Mouse (Mus musculus) hindbrain, postnatal 0 days (tissue): ENCODE data around the gene Sorcs3. TPM values are rescaled to one million over a fixed set of nuclear protein-coding genes. Genes with fewer than 3 reads are reported as not detected.

Source experiments
- ATAC-seq: fragments of 200-750 bp; cut with Nextera tagmentation; 2 replicates; pipeline ENCODE4 v1.8.0; 2017; ENCODE audit warnings: mild to moderate bottlenecking, moderate TSS enrichment, moderate library complexity
- DNase-seq: peaks from one replicate; pipeline ENCODE4 v3.0.0-alpha.2; 2015; ENCODE audit warnings: low spot score
- H3K27ac ChIP-seq: fragments of 300-500 bp; sonication (generic); 2 replicates; pipeline ENCODE4 v1.5.1; 2014; ENCODE audit warnings: mild to moderate bottlenecking
- H3K27me3 ChIP-seq: fragments of 300-500 bp; sonication (generic); 2 replicates; pipeline ENCODE4 v1.6.1; 2014; ENCODE audit warnings: low read length, mixed read lengths; ENCODE audit not compliant: insufficient read depth
- H3K36me3 ChIP-seq: fragments of 300-500 bp; sonication (generic); 2 replicates; pipeline ENCODE4 v1.6.1; 2014; ENCODE audit warnings: low read length, mixed read lengths; ENCODE audit not compliant: insufficient read depth
- H3K4me1 ChIP-seq: fragments of 300-500 bp; sonication (generic); 2 replicates; pipeline ENCODE4 v1.6.1; 2014; ENCODE audit warnings: antibody characterized with exemption, low read length, mixed read lengths; ENCODE audit not compliant: insufficient read depth
- H3K4me2 ChIP-seq: fragments of 300-500 bp; sonication (generic); 2 replicates; pipeline ENCODE4 v1.6.1; 2014; ENCODE audit warnings: low read depth, mild to moderate bottlenecking, low read length, moderate library complexity, mixed read lengths
- H3K4me3 ChIP-seq: fragments of 300-500 bp; sonication (generic); 2 replicates; pipeline ENCODE4 v1.5.1; 2014; ENCODE audit warnings: low read length
- H3K9ac ChIP-seq: fragments of 300-500 bp; sonication (generic); replicated peaks from 2 replicates; pipeline ENCODE4 v1.6.1; 2014; ENCODE audit warnings: mild to moderate bottlenecking, low read length, moderate library complexity, mixed read lengths
- H3K9me3 ChIP-seq: fragments of 300-500 bp; sonication (generic); 2 replicates; pipeline ENCODE4 v1.6.1; 2016; ENCODE audit warnings: low read length, mixed read lengths
- CTCF ChIP-seq: IDR thresholded peaks from 2 replicates; pipeline ENCODE4 v1.5.1; 2016; ENCODE audit warnings: antibody characterized with exemption, control low read depth, low read depth
- WGBS: fragments of 180-500 bp; shearing (Covaris S2); extraction: QIAGEN DNeasy Blood & Tissue Kit; methylation state at CpG from one replicate; pipeline ENCODE4 v1.1.7; 2014; 5-methylcytosine and 5-hydroxymethylcytosine counted together
- polyA plus RNA-seq: library from polyadenylated mRNA; unstranded; fragments of >200 nt; fragmentation: Nextera tagmentation; extraction: Ambion mirVana; gene quantifications from 2 replicates; pipeline ENCODE4 v1.2.1, GENCODE M21; 2015
- total RNA-seq: library from RNA; depleted of rRNA; stranded (reverse); fragments of >200 nt; gene quantifications from 2 replicates; pipeline ENCODE4 v1.2.3, GENCODE M21; 2014

The Sorcs3 gene
- total and polyA plus RNA-seq, 2 experiments from 2014 or later = 11.5 to 19.7 TPM

- Histone ChIP-seq H3K9me3 (no peaks in the 10 kb centered on the region), H3K36me3 (no peaks in the 10 kb centered on the region), H3K9ac (no peak overlapping the region), H3K4me3 (no peak overlapping the region), H3K27ac (no peak overlapping the region), H3K4me1 (no peaks in the 10 kb centered on the region), H3K27me3 (no peaks in the 10 kb centered on the region), H3K4me2 (no peak overlapping the region)
- TF ChIP-seq CTCF = no peak
- DNase-seq (no peak), ATAC-seq (no peak)
- whole genome bisulfite sequencing = 51% methylated on average over 6 of the region's 6 CpGs
Observed at GRCm38 (mm10) chr19:48756831-48757230, 551.0 kb downstream of the Sorcs3 start.

- no peaks in the 10 kb centered on the region for H3K9me3 ChIP-seq
- no peaks in the 10 kb centered on the region for H3K36me3 ChIP-seq
- no peak overlapping the region for H3K27ac ChIP-seq
- no peaks in the 10 kb centered on the region for H3K27me3 ChIP-seq
- no peak overlapping the region for H3K9ac ChIP-seq
- TF ChIP-seq CTCF = no peak
- WGBS = 89% methylated on average over 2 of the region's 2 CpGs
- no peak overlapping the region for H3K4me2 ChIP-seq
- ATAC-seq (no peak), DNase-seq (no peak)
- H3K4me1 ChIP-seq = no peaks in the 10 kb centered on the region
- no peak overlapping the region for H3K4me3 ChIP-seq
Observed at GRCm38 (mm10) chr19:48766524-48766923, 560.7 kb downstream of the Sorcs3 start.

DNA sequence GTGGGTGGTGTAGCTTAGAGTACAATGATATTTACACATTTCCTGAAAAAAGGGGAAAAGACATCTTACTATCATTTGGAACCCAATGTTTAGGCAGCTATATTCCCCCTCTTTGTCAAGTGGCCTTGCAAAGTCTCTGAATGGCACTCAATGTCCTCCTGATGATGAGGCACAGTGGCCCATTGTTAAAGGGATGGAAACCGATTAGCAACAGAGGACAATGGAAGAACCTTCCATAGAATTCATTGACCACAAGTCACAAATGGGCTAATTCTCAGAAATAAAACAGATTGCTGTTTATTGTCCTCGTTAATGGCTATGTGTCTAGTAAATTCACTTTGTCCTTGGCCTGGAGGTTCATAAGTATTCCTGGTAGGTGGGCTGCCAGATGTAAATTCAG is 565.7 kb downstream of the Sorcs3 start:
- Histone ChIP-seq H3K9me3 (0 out of 2 replicates have a peak, but pooled peaks cover 1% of the 10 kb centered on the region), H3K4me2 (no peak overlapping the region), H3K4me3 (no peak overlapping the region), H3K27me3 (no peaks in the 10 kb centered on the region), H3K4me1 (no peaks in the 10 kb centered on the region), H3K36me3 (no peaks in the 10 kb centered on the region), H3K27ac (no peak overlapping the region), H3K9ac (no peak overlapping the region)
- TF ChIP-seq CTCF = no peak
- ATAC-seq (no peak), DNase-seq (no peak)
- WGBS = 37% methylated on average over 2 of the region's 2 CpGs

- Histone ChIP-seq H3K4me3 (no peak overlapping the region), H3K9ac (no peak overlapping the region), H3K9me3 (0 out of 2 replicates have a peak, but pooled peaks cover 5% of the 10 kb centered on the region), H3K4me2 (no peak overlapping the region), H3K27ac (no peak overlapping the region), H3K27me3 (no peaks in the 10 kb centered on the region), H3K4me1 (peaks cover 4% of the 10 kb centered on the region; the same call in 1 of the 2 replicates), H3K36me3 (no peaks in the 10 kb centered on the region)
- DNase-seq (no peak), ATAC-seq (no peak)
- WGBS = 88% methylated on average over 3 of the region's 3 CpGs
- TF ChIP-seq CTCF = no peak
Observed at GRCm38 (mm10) chr19:48779095-48779765, 573.4 kb downstream of the Sorcs3 start.

DNA sequence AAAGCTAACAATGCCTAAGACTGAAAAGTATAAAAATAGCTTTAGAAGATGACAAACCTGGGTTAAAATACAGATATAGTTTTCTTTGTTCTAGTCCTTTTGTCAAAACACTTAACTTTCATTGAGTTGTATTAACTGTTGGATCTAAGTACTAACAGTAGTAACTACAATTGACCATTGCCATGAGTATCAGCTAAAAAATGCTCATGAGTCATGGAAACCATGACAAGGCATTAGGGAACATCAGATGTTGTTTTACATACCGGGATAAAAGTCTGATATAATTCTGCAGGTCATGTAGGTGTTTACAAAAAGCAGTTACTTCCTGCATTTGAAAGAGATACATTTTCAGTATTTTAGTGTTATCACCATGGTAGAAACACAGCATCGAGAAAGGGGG is 575.0 kb downstream of the Sorcs3 start:
- 86% methylated on average over 2 of the region's 2 CpGs for WGBS

DNA sequence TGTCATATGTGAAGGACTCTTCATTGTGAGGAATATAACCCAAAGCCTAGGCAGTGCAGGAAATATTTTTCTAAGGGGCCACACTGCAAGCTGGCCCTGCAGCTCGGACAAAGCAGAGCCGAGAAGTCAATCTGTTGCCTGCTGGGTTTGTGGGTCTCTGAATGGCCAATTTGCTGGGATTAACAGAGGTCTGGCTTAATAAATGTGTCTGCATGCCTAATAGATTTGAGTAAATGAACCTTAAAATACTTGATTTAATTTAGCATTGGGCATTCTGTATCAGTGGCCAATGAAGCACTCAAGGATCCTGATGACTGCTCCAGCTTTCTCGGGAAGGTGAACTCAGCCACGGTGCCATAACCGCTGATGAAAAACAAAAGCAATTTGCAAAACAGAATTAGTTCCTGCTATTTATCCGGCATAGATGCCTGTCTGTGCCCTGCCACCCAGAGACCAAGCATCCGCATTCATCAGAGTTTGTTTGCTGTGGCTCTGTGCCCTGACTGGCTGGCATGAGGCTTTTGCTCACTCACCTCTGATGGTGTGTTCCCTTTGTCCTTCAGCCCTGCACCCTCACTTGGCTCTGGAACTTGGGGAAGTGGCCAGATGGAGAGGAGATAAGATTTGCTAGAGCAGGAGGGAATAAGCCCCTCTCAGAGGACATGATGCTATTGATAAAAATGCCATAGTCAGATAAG is 576.3 kb downstream of the Sorcs3 start:
- no peaks in the 10 kb centered on the region for H3K36me3 ChIP-seq
- peak; percentile 49; the same call in 1 of the 2 replicates for ATAC-seq
- WGBS = 24% methylated on average over 7 of the region's 7 CpGs
- H3K4me2 ChIP-seq = no peak overlapping the region
- no peaks in the 10 kb centered on the region for H3K9me3 ChIP-seq
- no peak overlapping the region for H3K9ac ChIP-seq
- peak; percentile 46 for DNase-seq
- H3K4me1 ChIP-seq = peaks cover 4% of the 10 kb centered on the region; the same call in 1 of the 2 replicates
- no peak overlapping the region for H3K27ac ChIP-seq
- TF ChIP-seq CTCF = no peak
- no peaks in the 10 kb centered on the region for H3K27me3 ChIP-seq
- no peak overlapping the region for H3K4me3 ChIP-seq

More for the DNA sequence above, 575.0 kb downstream of the Sorcs3 start:
- H3K27me3 ChIP-seq = no peaks in the 10 kb centered on the region
- no peak for TF ChIP-seq CTCF
- no peaks in the 10 kb centered on the region for H3K36me3 ChIP-seq
- 0 out of 2 replicates have a peak, but pooled peaks cover 5% of the 10 kb centered on the region for H3K9me3 ChIP-seq
- H3K4me2 ChIP-seq = no peak overlapping the region
- DNase-seq = no peak
- no peak overlapping the region for H3K27ac ChIP-seq
- no peak for ATAC-seq
- H3K9ac ChIP-seq = no peak overlapping the region
- H3K4me1 ChIP-seq = peaks cover 4% of the 10 kb centered on the region; the same call in 1 of the 2 replicates
- no peak overlapping the region for H3K4me3 ChIP-seq

DNA sequence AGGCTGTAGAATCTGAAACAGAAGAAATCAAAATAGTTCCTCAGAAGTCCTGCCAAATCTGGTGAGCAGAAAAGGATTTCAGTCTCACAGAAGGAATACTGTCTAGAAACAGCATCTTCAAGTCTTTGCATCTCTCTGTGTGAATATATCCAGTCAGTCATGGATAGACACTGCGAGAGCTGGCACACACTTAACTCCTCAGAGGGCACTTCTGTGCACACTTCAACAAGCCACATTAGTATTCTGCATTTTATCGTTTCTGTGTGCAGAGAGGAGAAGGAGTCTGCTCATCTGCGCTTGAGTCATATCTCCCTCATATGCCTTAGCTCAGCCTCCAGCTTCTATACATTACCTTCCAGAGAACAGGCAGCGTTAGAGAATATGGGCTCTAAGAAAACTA is 581.4 kb downstream of the Sorcs3 start:
- Histone ChIP-seq H3K36me3 (no peaks in the 10 kb centered on the region), H3K9me3 (no peaks in the 10 kb centered on the region), H3K4me3 (no peak overlapping the region), H3K4me1 (peaks cover 3% of the 10 kb centered on the region; the same call in 1 of the 2 replicates), H3K27me3 (no peaks in the 10 kb centered on the region), H3K4me2 (no peak overlapping the region), H3K27ac (no peak overlapping the region), H3K9ac (no peak overlapping the region)
- no peak for TF ChIP-seq CTCF
- DNase-seq (no peak), ATAC-seq (no peak)
- 77% methylated on average over 4 of the region's 4 CpGs for WGBS
